ENCODE assay signal across 9 mouse cellular contexts in the genomic region with DNA sequence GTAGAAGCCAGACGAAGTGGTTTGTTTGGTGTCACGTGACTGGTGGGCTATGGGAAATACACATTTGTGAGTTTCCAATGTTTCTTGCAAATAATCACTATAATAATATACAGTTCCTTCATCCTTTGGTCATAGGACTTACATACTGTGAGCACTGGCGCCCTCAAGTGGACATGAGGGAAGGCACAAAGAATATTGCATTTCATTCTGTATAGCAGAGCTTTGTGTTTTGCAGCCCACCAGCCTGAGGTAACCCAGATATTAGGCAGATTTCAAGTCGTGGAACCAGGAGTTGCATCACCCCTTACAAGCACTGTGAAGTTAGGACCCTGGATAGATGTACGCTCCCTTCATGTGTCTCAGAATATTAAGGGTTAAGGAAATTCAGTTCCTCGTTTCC. TPM values are rescaled to one million over a fixed set of nuclear protein-coding genes. Genes with fewer than 3 reads are reported as not detected.
A peak's percentile ranks its signal among the peaks of the same experiment; 100 is the strongest.
DNase-seq lines count a peak whose midpoint lies in the region; ATAC-seq and TF ChIP-seq lines count a peak whose summit lies in the region.
"Had no signal": no experiment of that assay in that cellular context is flagged by ENCODE, and none has a peak within 500 bp of the region (broad histone marks: within the 10 kb centered on the region; RNA-seq: fewer than 3 reads in every experiment).

No protein-coding gene starts in this region.

- peak; percentile 90 for TF ChIP-seq CTCF in hindbrain, postnatal 0 days (IDR thresholded peaks at IDR 0.05; ENCODE audit: low read depth)

- no peak overlapping the region for H3K4me2 ChIP-seq in forebrain, embryonic 12.5 days
- H3K4me2 ChIP-seq in hindbrain, postnatal 0 days (ENCODE audit: low read depth, low read length): no peak overlapping the region
- no peak overlapping the region for H3K4me2 ChIP-seq in midbrain, embryonic 15.5 days
- H3K4me2 ChIP-seq: liver, embryonic 13.5 days had no signal

- 27% methylated on average over 6 of the region's 6 CpGs for WGBS in forebrain, embryonic 12.5 days
- 26% methylated on average over 6 of the region's 6 CpGs for WGBS in hindbrain, postnatal 0 days
- WGBS in midbrain, embryonic 15.5 days: 30% methylated on average over 6 of the region's 6 CpGs

- intact Hi-C loops in heart, postnatal 25 days (cut with DNase I): loop anchor here (1.0 to 5.0 kb wide), 3 partner anchors 47 to 596 kb away; no protein-coding TSS in a partner anchor
- intact Hi-C loops in left cerebral cortex, postnatal 10 days (cut with DNase I): loop anchor here (2.0 to 5.0 kb wide), 3 partner anchors 47 to 441 kb away; no protein-coding TSS in a partner anchor

- no peaks in the 10 kb centered on the region for H3K9me3 ChIP-seq in forebrain, embryonic 12.5 days
- no peaks in the 10 kb centered on the region for H3K9me3 ChIP-seq in hindbrain, postnatal 0 days (ENCODE audit: low read length)
- no peaks in the 10 kb centered on the region for H3K9me3 ChIP-seq in midbrain, embryonic 15.5 days
- H3K9me3 ChIP-seq: liver, embryonic 13.5 days had no signal

- H3K27ac ChIP-seq in forebrain, embryonic 12.5 days: no peak overlapping the region
- H3K27ac ChIP-seq in hindbrain, postnatal 0 days: no peak overlapping the region
- H3K27ac ChIP-seq in midbrain, embryonic 15.5 days: no peak overlapping the region
- H3K27ac ChIP-seq: liver, embryonic 13.5 days had no signal

- no peaks in the 10 kb centered on the region for H3K36me3 ChIP-seq in forebrain, embryonic 12.5 days (replicated peaks)
- H3K36me3 ChIP-seq in hindbrain, postnatal 0 days (ENCODE audit: insufficient read depth, low read length): no peaks in the 10 kb centered on the region
- H3K36me3 ChIP-seq in midbrain, embryonic 15.5 days (replicated peaks): no peaks in the 10 kb centered on the region
- H3K36me3 ChIP-seq: liver, embryonic 13.5 days had no signal

- H3K4me3 ChIP-seq in forebrain, embryonic 12.5 days (replicated peaks): no peak overlapping the region
- no peak overlapping the region for H3K4me3 ChIP-seq in hindbrain, postnatal 0 days (ENCODE audit: low read length)
- H3K4me3 ChIP-seq in midbrain, embryonic 15.5 days: no peak overlapping the region
- H3K4me3 ChIP-seq: liver, embryonic 13.5 days had no signal

- H3K9ac ChIP-seq in forebrain, embryonic 12.5 days: no peak overlapping the region
- no peak overlapping the region for H3K9ac ChIP-seq in hindbrain, postnatal 0 days (replicated peaks; ENCODE audit: low read length)
- no peak overlapping the region for H3K9ac ChIP-seq in midbrain, embryonic 15.5 days
- H3K9ac ChIP-seq: liver, embryonic 13.5 days had no signal

- peak; percentile 24 for DNase-seq in heart, adult 8-10 months (ENCODE audit: low spot score)
- no peak for DNase-seq in heart, postnatal 25 days (ENCODE audit: low spot score)
- DNase-seq in adrenal gland, postnatal 36 days: peak; percentile 54 to 66
- peak; percentile 92 for DNase-seq in hindbrain, postnatal 0 days (ENCODE audit: low spot score)
- peak; percentile 59 to 60 for DNase-seq in left cerebral cortex, postnatal 10 days (ENCODE audit: extremely low spot score in 1 of 2, low spot score in 2 of 2)
- DNase-seq in thymus, postnatal 25 days: peak; percentile 2
- DNase-seq: liver, embryonic 13.5 days had no signal

- peaks cover 3% of the 10 kb centered on the region; the same call in 1 of the 2 replicates for H3K4me1 ChIP-seq in forebrain, embryonic 12.5 days
- H3K4me1 ChIP-seq in hindbrain, postnatal 0 days (ENCODE audit: insufficient read depth, low read length): no peaks in the 10 kb centered on the region
- H3K4me1 ChIP-seq in midbrain, embryonic 15.5 days: no peaks in the 10 kb centered on the region
- H3K4me1 ChIP-seq: liver, embryonic 13.5 days had no signal

- ATAC-seq in forebrain, embryonic 12.5 days (ENCODE audit: low FRiP score): peak; percentile 51; the same call in 1 of the 2 replicates
- peak; percentile 52 for ATAC-seq in hindbrain, postnatal 0 days
- peak; percentile 60 for ATAC-seq in midbrain, embryonic 15.5 days (replicated peaks)

- no peaks in the 10 kb centered on the region for H3K27me3 ChIP-seq in forebrain, embryonic 12.5 days
- no peaks in the 10 kb centered on the region for H3K27me3 ChIP-seq in hindbrain, postnatal 0 days (ENCODE audit: insufficient read depth, low read length)
- H3K27me3 ChIP-seq in midbrain, embryonic 15.5 days (replicated peaks): no peaks in the 10 kb centered on the region
- H3K27me3 ChIP-seq: liver, embryonic 13.5 days had no signal

RNA-seq across cellular contexts. Expression of a gene that starts 42.7 kb away (rescaled TPM):
- 10 to 100 TPM; 38.0 to 42.8 (median 40.7) TPM for total RNA-seq in heart, adult 8-10 months (2022)
- 10 to 100 TPM; 32.7 to 33.9 TPM for total RNA-seq in heart, postnatal 25 days (2021)
- 1 to 10 TPM; 8.1 to 9.5 TPM for total RNA-seq in adrenal gland, postnatal 36 days (2021)
- polyA plus RNA-seq in forebrain, embryonic 12.5 days (2016; fragmentation: Nextera tagmentation; extraction: Ambion mirVana): 6.4 and 6.6 TPM in 2 replicates
- 9.7 and 18.9 TPM in 2 replicates for total RNA-seq in hindbrain, postnatal 0 days (2014; rRNA removed)
- polyA plus RNA-seq in hindbrain, postnatal 0 days (2015; fragmentation: Nextera tagmentation; extraction: Ambion mirVana): 1.1 and 1.2 TPM in 2 replicates
- total RNA-seq in left cerebral cortex, postnatal 10 days (2021): 1 to 10 TPM; 4.2 to 4.9 TPM
- polyA plus RNA-seq in midbrain, embryonic 15.5 days (2015; fragmentation: Nextera tagmentation; extraction: Ambion mirVana): 1.9 and 2.0 TPM in 2 replicates

RNA-seq across cellular contexts. Expression of a gene that starts 50.9 kb away (rescaled TPM):
- under 1 TPM in 2 of 4 experiments, not detected in 2; 0.06 to 0.09 TPM for total RNA-seq in heart, adult 8-10 months (2022)
- not detected for total RNA-seq in heart, postnatal 25 days (2021)
- total RNA-seq in adrenal gland, postnatal 36 days (2021): under 1 TPM; 0.16 to 0.23 TPM
- 0.56 and 0.72 TPM in 2 replicates for polyA plus RNA-seq in forebrain, embryonic 12.5 days (2016; fragmentation: Nextera tagmentation; extraction: Ambion mirVana)
- 0.26 and 0.72 TPM in 2 replicates for total RNA-seq in hindbrain, postnatal 0 days (2014; rRNA removed)
- 0.23 and 0.28 TPM in 2 replicates for polyA plus RNA-seq in hindbrain, postnatal 0 days (2015; fragmentation: Nextera tagmentation; extraction: Ambion mirVana)
- total RNA-seq in left cerebral cortex, postnatal 10 days (2021): under 1 TPM; 0.26 to 0.41 TPM
- 0.37 and 0.55 TPM in 2 replicates for polyA plus RNA-seq in midbrain, embryonic 15.5 days (2015; fragmentation: Nextera tagmentation; extraction: Ambion mirVana)
